Mouse (Mus musculus) layer of hippocampus, adult 6 months (tissue): ENCODE results near the gene Tmem184b. TPM values are rescaled to one million over a fixed set of nuclear protein-coding genes. Genes with fewer than 3 reads are reported as not detected.

Experiments used
- long read RNA-seq, 2 experiments: library from polyadenylated mRNA; unstranded; transcript quantifications; one replicate each; pipeline ENCODE4 v2.0.0; 2019 to 2020
- microRNA-seq: library from miRNA; unstranded; fragments of <30 nt; microRNA quantifications from one replicate; pipeline ENCODE4 v1.2.0, GENCODE M21; 2020
- polyA plus RNA-seq: library from polyadenylated mRNA; unstranded; fragments of <200 nt; fragmentation: Nextera tagmentation; gene quantifications from 2 replicates; pipeline ENCODE4 v1.2.3, GENCODE M21; 2021

Gene Tmem184b
- polyA plus RNA-seq = 72.2 and 91.2 TPM in 2 replicates
- long read RNA-seq, experiment 1, transcript Tmem184b-204 (10 exons, 3,315 nt) = major isoform, 14 of 41 reads
- long read RNA-seq, experiment 1, transcript Tmem184b-201 (9 exons, 3,627 nt) = minor isoform, 7 of 41 reads
- long read RNA-seq, experiment 1, partial matches to known transcripts = 2 of 41 reads
- long read RNA-seq, experiment 1, other reads (novel, unspliced or antisense) = 18 of 41 reads
- long read RNA-seq, experiment 2, transcript Tmem184b-204 (10 exons, 3,315 nt) = major isoform, 106 of 226 reads
- long read RNA-seq, experiment 2, transcript Tmem184b-201 (9 exons, 3,627 nt) = minor isoform, 48 of 226 reads
- long read RNA-seq, experiment 2, partial matches to known transcripts = 20 of 226 reads
- long read RNA-seq, experiment 2, other reads (novel, unspliced or antisense) = 51 of 226 reads

GRCm38 (mm10) chr15:79402836-79403762 is at the start of gene Tmem184b:
Gene Tmem184b, minus strand, starts transcription at chr15:79403569.

GRCm38 (mm10) chr15:79346051-79346793 is 57.1 kb downstream of the Tmem184b start, which contains the start of gene Maff:
Gene Maff, plus strand, starts transcription at chr15:79346621.

GRCm38 (mm10) chr15:79328058-79328938 is 75.1 kb downstream of the Tmem184b start, which contains the start of gene Pla2g6:
Gene Pla2g6, minus strand, starts transcription at chr15:79328390.

Small RNAs within 50 kb of the gene (microRNA-seq; reads per million reads assigned to microRNA genes)
- 3.7 reads per million, percentile 12 among the genes with 10 or more reads in this experiment for gene Mir1943

Other genes starting within 250 kb of the Tmem184b start
- 8.4 and 10.3 TPM in 2 replicates for gene Sox10, start 238.3 kb downstream of the Tmem184b start, polyA plus RNA-seq
- gene Pick1, start 174.4 kb downstream of the Tmem184b start, polyA plus RNA-seq = 12.5 and 14.9 TPM in 2 replicates
- gene Gm49486, start 174.2 kb downstream of the Tmem184b start, polyA plus RNA-seq = 0.25 TPM in 1 of 2 replicates, not detected in the other
- gene Slc16a8, start 148.8 kb downstream of the Tmem184b start, polyA plus RNA-seq = 5.2 TPM in 1 of 2 replicates, not detected in the other
- 3.8 and 4.6 TPM in 2 replicates for gene Baiap2l2, start 118.0 kb downstream of the Tmem184b start, polyA plus RNA-seq
- gene Pla2g6, start 75.2 kb downstream of the Tmem184b start, polyA plus RNA-seq = 9.0 and 9.6 TPM in 2 replicates
- 0.23 and 0.28 TPM in 2 replicates for gene Maff, start 56.9 kb downstream of the Tmem184b start, polyA plus RNA-seq
- gene Csnk1e, start 52.0 kb upstream of the Tmem184b start, polyA plus RNA-seq = 26.7 and 27.5 TPM in 2 replicates
- 2.4 and 3.0 TPM in 2 replicates for gene Kcnj4, start 101.7 kb upstream of the Tmem184b start, polyA plus RNA-seq
- gene Kdelr3, start 112.8 kb upstream of the Tmem184b start, polyA plus RNA-seq = 1.2 and 2.1 TPM in 2 replicates
- 12.5 and 12.6 TPM in 2 replicates for gene Ddx17, start 143.2 kb upstream of the Tmem184b start, polyA plus RNA-seq
- gene Dmc1, start 201.5 kb upstream of the Tmem184b start, polyA plus RNA-seq = not detected in 2 replicates